Mouse (Mus musculus) intestine, postnatal 0 days (tissue): ENCODE data around the gene Lgals4. TPM values are rescaled to one million over a fixed set of nuclear protein-coding genes. Genes with fewer than 3 reads are reported as not detected.

ENCODE experiments used
- ATAC-seq: fragments of 200-750 bp; cut with Nextera tagmentation; 2 replicates; pipeline ENCODE4 v1.8.0; 2017; ENCODE audit warnings: mild to moderate bottlenecking, moderate TSS enrichment, moderate library complexity
- H3K27ac ChIP-seq: fragments of 300-500 bp; sonication (generic); 2 replicates; pipeline ENCODE4 v1.5.1; 2014; ENCODE audit warnings: mild to moderate bottlenecking, low read depth, low read length, moderate library complexity
- H3K27me3 ChIP-seq: fragments of 300-500 bp; sonication (generic); replicated peaks from 2 replicates; pipeline ENCODE4 v1.6.1; 2014; ENCODE audit warnings: low read length, mixed read lengths; ENCODE audit not compliant: control insufficient read depth, insufficient read depth
- H3K36me3 ChIP-seq: fragments of 300-500 bp; sonication (generic); 2 replicates; pipeline ENCODE4 v1.6.1; 2014; ENCODE audit warnings: mild to moderate bottlenecking, moderate library complexity; ENCODE audit not compliant: control insufficient read depth, insufficient read depth
- H3K4me1 ChIP-seq: fragments of 300-500 bp; sonication (generic); replicated peaks from 2 replicates; pipeline ENCODE4 v1.6.1; 2014; ENCODE audit warnings: antibody characterized with exemption, low read length, mixed read lengths; ENCODE audit not compliant: control insufficient read depth, insufficient read depth
- H3K4me2 ChIP-seq: fragments of 300-500 bp; sonication (generic); replicated peaks from 2 replicates; pipeline ENCODE4 v1.6.1; 2014; ENCODE audit warnings: low read depth, mild to moderate bottlenecking, moderate library complexity
- H3K4me3 ChIP-seq: fragments of 300-500 bp; sonication (generic); 2 replicates; pipeline ENCODE4 v1.5.1; 2014; ENCODE audit warnings: low read depth, low read length
- H3K9ac ChIP-seq: fragments of 300-500 bp; sonication (generic); 2 replicates; pipeline ENCODE4 v1.6.1; 2014; ENCODE audit warnings: mild to moderate bottlenecking, low read depth, low read length
- H3K9me3 ChIP-seq: fragments of 300-500 bp; sonication (generic); 2 replicates; pipeline ENCODE4 v1.6.1; 2016; ENCODE audit warnings: mixed run types; ENCODE audit not compliant: control insufficient read depth
- CTCF ChIP-seq: sonication (generic); IDR thresholded peaks from 2 replicates; pipeline ENCODE4 v1.5.1; 2016; ENCODE audit warnings: low read depth, mild to moderate bottlenecking, control low read depth, antibody characterized with exemption, moderate library complexity
- WGBS: fragments of 180-500 bp; shearing (Covaris S2); extraction: QIAGEN DNeasy Blood & Tissue Kit; methylation state at CpG from one replicate; pipeline ENCODE4 v1.1.7; 2014; 5-methylcytosine and 5-hydroxymethylcytosine counted together
- polyA plus RNA-seq: library from polyadenylated mRNA; unstranded; fragments of >200 nt; fragmentation: Nextera tagmentation; extraction: Ambion mirVana; gene quantifications from 2 replicates; pipeline ENCODE4 v1.2.1, GENCODE M21; 2015

The Lgals4 gene
- polyA plus RNA-seq, 1 experiment from 2014 or later: 2,376 TPM

DNA sequence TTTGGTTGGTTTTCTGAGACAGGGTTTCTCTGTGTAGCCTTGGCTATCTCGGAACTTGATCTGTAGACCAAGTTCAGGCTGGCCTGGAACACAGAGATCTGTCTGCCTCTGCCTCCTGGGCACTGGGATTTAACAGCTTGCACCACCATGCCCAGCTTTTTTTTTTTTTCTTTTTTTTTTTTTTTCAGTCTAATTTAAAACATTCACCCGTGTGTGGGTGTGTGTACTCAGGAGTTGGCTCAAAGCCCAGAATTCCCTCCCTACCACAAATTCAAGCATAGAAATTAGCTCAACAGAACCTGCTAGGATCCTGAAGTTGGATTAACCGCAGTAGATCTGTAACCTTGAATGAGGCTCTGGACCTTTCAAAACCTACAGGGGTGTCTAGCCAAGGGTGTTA, 6.3 kb upstream of the Lgals4 start:
- Histone ChIP-seq H3K4me1 (no peaks in the 10 kb centered on the region; the same call in 1 of the 2 replicates), H3K9ac (no peak overlapping the region), H3K36me3 (peaks cover 43% of the 10 kb centered on the region), H3K27me3 (no peaks in the 10 kb centered on the region), H3K4me3 (no peak overlapping the region), H3K4me2 (no peak overlapping the region), H3K9me3 (no peaks in the 10 kb centered on the region), H3K27ac (no peak overlapping the region)
- WGBS: 30% methylated on average over 3 of the region's 3 CpGs
- no peak for ATAC-seq
- no peak for TF ChIP-seq CTCF

GRCm38 (mm10) chr7:28829821-28830220, 3.8 kb upstream of the Lgals4 start:
- H3K4me1 ChIP-seq: no peaks in the 10 kb centered on the region; the same call in 1 of the 2 replicates
- TF ChIP-seq CTCF: no peak

DNA sequence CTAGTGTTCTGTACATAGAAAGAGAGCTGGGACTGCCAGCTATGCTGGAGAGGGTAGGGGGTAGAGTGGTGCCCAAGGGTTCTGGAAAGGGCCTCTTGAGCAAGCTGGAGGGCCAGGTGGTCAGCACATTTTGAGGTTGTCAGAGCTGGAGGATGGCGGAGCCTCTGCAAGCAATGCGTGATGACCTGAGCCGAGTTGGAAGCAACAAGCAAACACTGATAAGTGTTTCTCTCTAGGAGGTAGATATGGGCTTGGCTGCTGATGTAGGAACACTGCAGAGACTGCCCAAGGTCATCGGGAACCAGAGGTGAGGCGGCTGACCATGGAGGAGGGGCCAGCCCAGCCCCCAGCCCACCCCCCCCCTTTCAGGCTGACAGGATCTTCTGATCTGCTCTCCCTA, 2.7 kb upstream of the Lgals4 start:
- WGBS: 33% methylated on average over 5 of the region's 5 CpGs
- no peaks in the 10 kb centered on the region; the same call in 1 of the 2 replicates for H3K4me1 ChIP-seq
- ATAC-seq: no peak
- no peak overlapping the region for H3K4me2 ChIP-seq
- peak overlapping the region; percentile 94 for H3K27ac ChIP-seq
- no peaks in the 10 kb centered on the region for H3K9me3 ChIP-seq
- H3K27me3 ChIP-seq: no peaks in the 10 kb centered on the region
- no peak overlapping the region for H3K4me3 ChIP-seq
- peaks cover 39% of the 10 kb centered on the region for H3K36me3 ChIP-seq
- no peak for TF ChIP-seq CTCF
- H3K9ac ChIP-seq: no peak overlapping the region

More at GRCm38 (mm10) chr7:28829821-28830220, 3.8 kb upstream of the Lgals4 start:
- no peaks in the 10 kb centered on the region for H3K9me3 ChIP-seq
- 92% methylated on average over 8 of the region's 8 CpGs for WGBS
- no peak overlapping the region for H3K4me2 ChIP-seq
- H3K4me3 ChIP-seq: no peak overlapping the region
- no peaks in the 10 kb centered on the region for H3K27me3 ChIP-seq
- H3K27ac ChIP-seq: no peak overlapping the region
- no peak for ATAC-seq
- H3K9ac ChIP-seq: no peak overlapping the region
- peaks cover 36% of the 10 kb centered on the region for H3K36me3 ChIP-seq

DNA sequence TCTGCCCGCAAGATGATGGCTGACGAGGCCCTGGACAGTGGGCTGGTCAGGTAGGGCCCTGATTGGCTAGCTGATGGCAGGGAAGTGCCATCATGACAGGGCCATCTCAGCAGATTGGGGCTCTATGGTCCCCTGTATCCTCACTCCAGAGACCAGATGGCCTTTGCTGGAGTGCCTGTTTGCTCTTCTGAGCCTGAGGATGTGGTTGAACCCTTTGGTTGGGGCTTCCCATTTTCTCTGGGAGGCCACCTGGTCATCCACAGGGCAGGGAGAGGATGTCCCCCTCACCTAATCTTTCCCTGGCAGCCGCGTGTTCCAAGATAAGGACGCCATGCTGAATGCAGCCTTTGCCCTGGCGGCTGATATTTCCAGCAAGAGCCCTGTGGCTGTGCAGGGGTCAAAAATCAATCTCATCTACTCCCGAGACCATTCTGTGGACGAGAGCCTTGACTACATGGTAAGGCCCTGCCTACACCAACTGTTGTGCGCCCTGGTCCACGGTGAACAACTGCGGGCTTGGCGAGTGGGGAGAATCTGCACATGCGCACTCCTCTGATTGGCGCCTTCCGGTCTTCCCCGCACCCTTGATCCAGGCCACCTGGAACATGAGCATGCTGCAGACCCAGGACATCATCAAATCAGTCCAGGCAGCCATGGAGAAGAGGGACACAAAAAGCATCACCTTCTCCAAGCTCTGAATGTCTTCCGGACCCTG, 2.1 kb upstream of the Lgals4 start:
- peak; percentile 37 for ATAC-seq
- no peak overlapping the region for H3K4me3 ChIP-seq
- H3K4me2 ChIP-seq: peak overlapping the region; percentile 37
- peak overlapping the region; percentile 94 for H3K27ac ChIP-seq
- no peaks in the 10 kb centered on the region for H3K9me3 ChIP-seq
- H3K27me3 ChIP-seq: no peaks in the 10 kb centered on the region
- H3K4me1 ChIP-seq: no peaks in the 10 kb centered on the region; the same call in 1 of the 2 replicates
- 49% methylated on average over 17 of the region's 17 CpGs for WGBS
- no peak for TF ChIP-seq CTCF
- peaks cover 37% of the 10 kb centered on the region for H3K36me3 ChIP-seq
- H3K9ac ChIP-seq: 0 out of 2 replicates have a peak overlapping the region, but pooled peaks have one; percentile 11

DNA sequence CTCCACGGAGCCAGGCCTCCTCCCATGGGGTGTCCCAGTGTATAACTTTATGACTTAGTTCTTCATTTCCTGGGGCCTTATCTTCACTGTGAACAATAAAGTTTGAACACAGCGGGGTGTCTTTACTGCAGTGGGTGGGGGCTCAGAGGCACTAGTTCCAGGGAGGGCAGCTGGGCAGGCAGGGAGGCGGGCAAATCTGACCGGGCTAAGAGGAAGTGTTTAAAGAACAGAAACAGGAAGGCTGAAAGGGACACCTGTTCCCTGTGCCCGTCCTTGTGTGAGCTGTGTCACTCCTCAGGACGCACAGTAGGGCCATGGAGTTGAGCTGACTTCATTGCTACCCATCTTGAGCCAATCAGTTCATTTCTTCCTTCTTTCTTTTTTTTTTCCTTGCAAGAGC, 1.5 kb upstream of the Lgals4 start:
- Histone ChIP-seq H3K4me2 (peak overlapping the region; percentile 37), H3K4me1 (no peaks in the 10 kb centered on the region; the same call in 1 of the 2 replicates), H3K27ac (peak overlapping the region; percentile 94), H3K9ac (no peak overlapping the region), H3K27me3 (no peaks in the 10 kb centered on the region), H3K9me3 (no peaks in the 10 kb centered on the region), H3K4me3 (no peak overlapping the region), H3K36me3 (peaks cover 36% of the 10 kb centered on the region; the same call in 1 of the 2 replicates)
- WGBS: 27% methylated on average over 6 of the region's 6 CpGs
- peak; percentile 69 for ATAC-seq
- TF ChIP-seq CTCF: no peak

DNA sequence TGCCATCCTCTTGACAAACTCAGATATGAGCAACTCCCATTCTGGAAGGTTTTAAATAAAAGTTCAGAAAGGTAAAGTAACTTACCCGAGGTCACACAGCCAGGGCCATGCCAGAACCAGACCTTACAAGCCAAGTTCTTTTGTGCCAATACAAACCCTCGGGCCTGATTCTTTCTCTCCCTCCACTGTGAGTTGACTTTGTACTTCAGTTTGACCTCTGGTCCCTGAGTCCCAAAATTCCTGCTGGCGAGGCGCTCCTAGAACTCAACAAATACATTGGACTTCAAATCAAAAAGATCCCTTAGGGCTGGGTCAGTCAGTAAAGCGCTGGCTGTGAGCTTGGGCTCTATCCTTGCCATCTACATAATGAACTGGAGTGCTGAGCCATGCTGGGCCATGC, 3.3 kb downstream of the Lgals4 start:
- TF ChIP-seq CTCF: no peak
- Histone ChIP-seq H3K9me3 (no peaks in the 10 kb centered on the region), H3K4me3 (peak overlapping the region; percentile 59), H3K4me2 (peak overlapping the region; percentile 70), H3K36me3 (peaks cover 36% of the 10 kb centered on the region), H3K27ac (peak overlapping the region; percentile 94), H3K27me3 (no peaks in the 10 kb centered on the region), H3K4me1 (0 out of 2 replicates have a peak, but pooled peaks cover 8% of the 10 kb centered on the region), H3K9ac (0 out of 2 replicates have a peak overlapping the region, but pooled peaks have one; percentile 13)
- WGBS: 44% methylated on average over 5 of the region's 5 CpGs
- no peak for ATAC-seq
